Mouse (Mus musculus) CD4-positive, CD25-positive, alpha-beta regulatory T cell, adult 2 months (primary cell): ENCODE measurements around the gene Rprd2.

Experiments
- DNase-seq: peaks from one replicate; pipeline ENCODE4 v3.0.0-alpha.2; 2012; ENCODE audit warnings: low read depth, low spot score

The Rprd2 gene

GRCm38 (mm10) chr3:95739353-95740104, 79.1 kb downstream of the Rprd2 start, which contains the start of gene Ecm1:
Gene Ecm1 (minus strand): TSS chr3:95739569.
- peak; percentile 80 for DNase-seq

- DNase-seq: no peak
Measured at GRCm38 (mm10) chr3:95735071-95735670, 83.5 kb downstream of the Rprd2 start.

- DNase-seq: no peak
Measured at GRCm38 (mm10) chr3:95734092-95734702, 84.5 kb downstream of the Rprd2 start.

GRCm38 (mm10) chr3:95732744-95733521, 85.7 kb downstream of the Rprd2 start:
- DNase-seq: no peak

GRCm38 (mm10) chr3:95732297-95732696, 86.4 kb downstream of the Rprd2 start:
- DNase-seq: no peak

GRCm38 (mm10) chr3:95731802-95732201, 86.9 kb downstream of the Rprd2 start:
- DNase-seq: no peak

GRCm38 (mm10) chr3:95730431-95730830, 88.2 kb downstream of the Rprd2 start:
- no peak for DNase-seq

- no peak for DNase-seq
Measured at GRCm38 (mm10) chr3:95728906-95729305, 89.8 kb downstream of the Rprd2 start.

GRCm38 (mm10) chr3:95726696-95727358, 91.8 kb downstream of the Rprd2 start:
- DNase-seq: no peak

- no peak for DNase-seq
Measured at GRCm38 (mm10) chr3:95725863-95726262, 92.8 kb downstream of the Rprd2 start.

GRCm38 (mm10) chr3:95722386-95722785, 96.3 kb downstream of the Rprd2 start:
- peak; percentile 74 for DNase-seq

- DNase-seq: no peak
Measured at GRCm38 (mm10) chr3:95718153-95718552, 100.5 kb downstream of the Rprd2 start.

- no peak for DNase-seq
Measured at GRCm38 (mm10) chr3:95716075-95716474, 102.6 kb downstream of the Rprd2 start.
